Mouse (Mus musculus) erythroblast, embryonic 14.5 days (primary cell): ENCODE results near the gene Tspyl4.

Experiments
- GATA1 ChIP-seq: IDR thresholded peaks from 2 replicates; pipeline ENCODE4 v1.6.1; 2012; ENCODE audit warnings: low read length, inconsistent platforms, mixed read lengths
- TAL1 ChIP-seq: IDR thresholded peaks from 3 replicates; pipeline ENCODE4 v1.6.1; 2012; ENCODE audit warnings: low read length, inconsistent platforms, mixed read lengths

DNA sequence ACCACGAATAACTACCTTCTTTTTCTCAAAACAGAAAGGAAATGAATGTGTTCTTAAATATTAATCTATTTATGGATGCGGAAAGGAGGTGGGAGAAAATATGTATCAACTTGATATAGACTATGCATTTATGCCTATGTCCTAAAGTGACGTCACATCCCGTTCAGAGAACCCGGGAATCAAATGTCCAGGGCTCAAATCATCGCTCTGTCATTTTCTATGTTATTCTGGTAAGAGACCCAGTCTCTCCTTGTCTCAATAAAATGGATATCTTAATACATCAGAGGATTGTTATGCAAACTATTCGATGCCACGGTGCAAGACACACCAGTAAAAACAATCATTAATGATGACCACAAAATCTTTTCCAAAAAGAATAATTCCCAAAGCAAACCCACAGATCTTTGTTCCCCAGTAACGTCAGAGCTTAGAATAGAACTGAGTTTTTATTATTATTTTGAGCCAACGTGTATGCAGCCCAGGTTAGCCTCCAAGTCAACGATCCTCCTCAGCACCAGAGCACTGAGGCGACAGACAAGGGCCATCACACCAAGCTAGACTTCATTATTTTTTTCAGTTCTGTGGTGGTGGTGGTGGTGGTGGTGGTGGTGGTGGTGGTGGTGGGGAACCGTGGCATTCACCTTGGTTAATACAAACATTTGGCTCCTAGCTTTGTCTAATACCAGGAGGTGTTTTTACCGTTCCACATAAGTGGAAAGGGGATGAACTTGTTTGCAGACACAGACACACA lies 15.9 kb upstream of the Tspyl4 start:
- TF ChIP-seq GATA1 (no peak), TAL1 (no peak)
